Mouse (Mus musculus): ENCODE measurements around the gene Slc35b4. TPM values are rescaled to one million over a fixed set of nuclear protein-coding genes. Genes with fewer than 3 reads are reported as not detected.

The Slc35b4 gene
- total RNA-seq (2021), result 10 to 100 TPM in 1 of 2 experiments, 1 to 10 TPM in 1; 9.7 to 12.0 TPM
- long read RNA-seq, experiment 1, full-length matches to known transcripts, result 22 of 23 reads
- long read RNA-seq, experiment 1, partial matches to known transcripts, result 0 of 23 reads
- long read RNA-seq, experiment 1, other reads (novel, unspliced or antisense), result 1 of 23 reads
- long read RNA-seq, experiment 2, full-length matches to known transcripts, result 9 of 10 reads
- long read RNA-seq, experiment 2, partial matches to known transcripts, result 0 of 10 reads
- long read RNA-seq, experiment 2, other reads (novel, unspliced or antisense), result 1 of 10 reads

DNA sequence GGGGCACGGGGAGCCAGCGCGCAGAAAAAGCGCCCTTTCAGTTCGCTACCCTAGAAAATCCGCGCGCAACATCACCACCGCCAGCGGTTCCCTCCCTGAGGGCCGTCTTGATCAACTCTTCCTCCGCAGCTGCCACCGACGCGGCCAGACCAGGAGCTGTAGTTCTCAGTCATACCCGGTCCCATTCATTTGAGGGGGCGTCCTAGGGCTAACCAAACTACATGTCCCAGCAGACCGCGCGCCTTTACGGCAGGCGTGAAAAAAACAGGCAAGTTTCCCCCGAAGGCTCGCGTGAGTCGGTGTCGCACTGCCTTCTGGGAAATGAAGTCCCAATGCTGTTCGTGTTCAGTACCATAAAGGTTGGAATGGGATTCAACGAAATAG lies at the start of gene Slc35b4:
Gene Slc35b4, minus strand, starts transcription at position 248 of the 384 bp plus-strand sequence.
- peak; percentile 84 for DNase-seq

DNA sequence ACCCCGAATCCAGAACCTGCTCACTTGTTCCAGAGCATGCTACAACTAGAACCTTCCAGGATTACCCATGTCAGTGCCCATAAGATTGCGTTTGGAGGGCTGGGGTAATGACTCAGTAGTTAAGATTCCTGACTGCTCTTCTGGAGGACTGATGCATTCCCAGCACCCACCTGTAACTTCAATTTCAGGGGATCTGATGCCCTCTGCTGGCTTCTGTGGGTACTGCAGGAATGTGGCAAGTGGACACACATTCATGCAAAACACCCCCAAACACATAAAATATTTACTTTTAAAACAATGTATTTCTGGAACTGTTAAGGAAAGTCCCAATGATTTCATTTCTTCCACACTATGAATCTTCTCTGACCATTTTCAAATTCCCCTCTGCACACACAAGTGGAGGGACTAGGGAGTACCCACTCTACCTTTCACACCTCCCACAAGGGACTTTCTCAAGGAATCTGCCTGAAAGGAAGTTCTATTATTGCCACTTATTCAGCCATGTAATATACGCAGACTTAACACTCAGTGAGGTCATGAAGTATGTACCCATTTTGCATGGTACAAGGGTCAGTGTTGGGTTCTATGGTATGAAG lies 48.2 kb upstream of the Slc35b4 start:
- DNase-seq, result no peak

DNA sequence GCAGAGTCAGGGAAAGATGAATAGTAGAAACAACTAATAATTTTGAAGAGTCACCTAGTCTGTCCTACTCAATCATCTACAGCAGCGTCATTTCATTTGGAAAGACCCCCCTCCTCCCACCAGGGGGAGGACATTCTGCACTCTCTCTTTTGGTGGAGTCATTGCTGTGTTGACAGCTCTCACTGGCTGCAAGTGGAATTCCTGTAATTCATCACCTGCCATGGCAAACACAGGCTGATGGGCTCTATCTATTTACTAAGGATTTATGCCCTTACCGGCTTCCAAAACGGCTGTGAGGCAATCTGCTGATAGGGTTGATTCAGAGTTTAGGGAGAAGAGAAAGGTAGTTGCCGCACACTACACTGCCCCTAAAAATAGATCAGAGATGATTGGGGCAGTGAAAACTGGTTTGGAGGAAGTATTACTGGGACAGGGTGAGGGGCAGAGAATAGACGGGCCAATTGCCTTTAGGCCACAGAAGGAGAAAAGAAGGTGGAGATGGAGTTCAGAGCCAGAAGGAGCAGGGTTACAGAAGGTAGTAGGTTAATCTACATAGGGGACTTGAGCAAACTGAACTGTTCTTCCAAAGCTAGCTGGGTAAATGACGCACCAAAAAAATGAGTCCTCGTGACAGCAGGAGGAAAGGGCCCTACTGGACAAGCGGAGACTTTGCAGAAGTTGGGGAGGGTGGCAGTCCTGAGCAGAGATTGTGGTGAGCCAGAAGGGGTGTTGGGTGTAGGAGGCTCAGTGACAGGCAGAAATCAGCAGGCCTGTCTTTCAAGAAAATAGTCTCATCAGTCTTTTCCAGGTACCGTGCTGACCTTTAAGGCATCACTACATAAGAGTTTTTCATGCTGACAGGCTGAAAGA lies 39.8 kb upstream of the Slc35b4 start:
- no peak for DNase-seq

- no peak for DNase-seq
Observed at GRCm38 (mm10) chr6:34205754-34206153, 28.8 kb upstream of the Slc35b4 start.

DNA sequence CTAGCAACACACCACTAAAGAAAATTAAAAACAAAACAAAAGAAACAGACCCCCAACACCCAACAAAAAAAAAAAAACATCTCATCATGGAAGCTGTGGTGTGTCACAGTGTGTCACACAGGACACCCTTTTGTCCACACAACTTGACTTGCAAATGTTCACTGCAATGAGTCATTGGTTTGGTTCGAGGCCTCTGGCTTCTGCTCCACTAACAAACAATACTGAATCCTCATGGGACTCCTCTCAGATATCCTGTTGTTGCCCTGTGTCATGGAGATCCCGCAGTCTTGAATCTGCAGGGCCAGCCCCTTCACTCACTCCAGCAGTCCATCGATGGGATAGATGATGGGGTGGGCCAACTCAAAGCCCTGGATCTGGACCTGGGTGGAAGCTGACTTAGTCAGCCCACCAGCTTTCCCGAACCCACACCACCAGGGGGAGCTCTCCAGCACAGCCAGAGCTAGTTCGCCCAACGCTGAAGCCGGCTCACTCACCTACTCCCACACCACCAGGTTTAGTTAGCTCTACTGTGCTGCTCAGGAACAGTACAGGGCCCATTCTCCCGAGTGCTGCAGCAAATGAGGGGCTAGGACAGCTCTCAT lies 28.2 kb upstream of the Slc35b4 start:
- peak; percentile 52 for DNase-seq

DNA sequence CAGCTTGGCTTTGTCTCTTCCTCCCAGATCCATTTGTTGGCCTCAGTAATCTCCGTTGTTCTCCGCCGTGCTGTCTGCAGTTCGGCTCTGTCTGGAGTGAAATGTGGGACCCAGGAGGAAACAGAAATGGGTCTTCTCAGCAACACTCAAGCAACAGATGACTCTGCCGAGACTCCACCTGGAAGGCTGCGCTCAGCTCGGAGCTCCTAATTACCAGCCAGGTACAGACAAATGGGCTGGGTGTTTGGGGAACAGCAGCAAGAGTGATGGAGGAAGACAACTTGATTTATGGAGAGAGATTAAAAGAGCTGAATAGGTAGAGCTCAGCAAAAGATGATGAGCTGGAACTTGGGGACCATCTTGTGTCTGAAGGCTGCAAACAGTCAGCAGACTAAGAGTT lies 26.6 kb upstream of the Slc35b4 start:
- DNase-seq, result no peak

DNA sequence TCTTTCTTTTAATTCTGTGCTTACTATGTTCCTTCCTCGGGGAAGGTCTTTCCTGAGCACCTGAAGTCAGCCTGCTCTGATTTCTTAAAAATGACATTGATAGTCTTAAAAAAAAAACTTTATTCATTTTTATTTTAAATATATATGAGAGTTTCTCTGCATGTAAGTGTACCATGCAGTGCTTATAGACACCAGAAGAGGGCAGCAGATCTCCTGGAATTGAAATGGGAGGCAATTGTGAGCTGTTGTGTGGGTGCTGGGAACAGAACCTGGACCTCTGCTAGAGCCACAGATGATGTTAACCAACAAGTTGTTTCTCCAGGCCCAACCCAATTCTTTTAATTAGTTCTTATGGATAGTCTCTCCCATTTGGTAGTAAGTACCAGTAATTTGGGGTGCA lies 18.1 kb upstream of the Slc35b4 start:
- DNase-seq, result no peak

GRCm38 (mm10) chr6:34193708-34194475 lies 17.0 kb upstream of the Slc35b4 start:
- peak; percentile 58 for DNase-seq

- no peak for DNase-seq
Observed at GRCm38 (mm10) chr6:34191401-34191800, 14.5 kb upstream of the Slc35b4 start.

DNA sequence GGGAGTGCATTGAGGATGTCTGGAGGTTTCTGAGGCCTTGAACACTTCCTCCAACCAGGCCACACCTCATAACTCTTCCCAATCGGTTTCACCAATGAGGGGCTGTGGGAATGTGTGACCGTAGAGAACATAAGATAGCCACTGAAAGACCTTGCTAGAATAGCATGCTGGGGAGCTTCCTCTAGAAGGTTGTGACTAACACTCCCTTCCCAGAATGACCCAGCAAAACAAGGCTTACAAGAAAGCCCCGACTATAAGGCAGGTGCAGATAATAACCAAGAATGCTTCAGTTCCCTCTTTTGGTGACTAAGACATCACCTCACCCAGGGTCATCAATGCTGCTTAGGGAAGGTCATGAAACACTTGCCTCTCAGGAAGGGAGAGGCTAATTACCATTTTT lies 12.6 kb upstream of the Slc35b4 start:
- DNase-seq, result no peak

- DNase-seq, result no peak
Observed at GRCm38 (mm10) chr6:34187986-34188599, 11.2 kb upstream of the Slc35b4 start.

GRCm38 (mm10) chr6:34187273-34187863 lies 10.5 kb upstream of the Slc35b4 start:
- no peak for DNase-seq

DNA sequence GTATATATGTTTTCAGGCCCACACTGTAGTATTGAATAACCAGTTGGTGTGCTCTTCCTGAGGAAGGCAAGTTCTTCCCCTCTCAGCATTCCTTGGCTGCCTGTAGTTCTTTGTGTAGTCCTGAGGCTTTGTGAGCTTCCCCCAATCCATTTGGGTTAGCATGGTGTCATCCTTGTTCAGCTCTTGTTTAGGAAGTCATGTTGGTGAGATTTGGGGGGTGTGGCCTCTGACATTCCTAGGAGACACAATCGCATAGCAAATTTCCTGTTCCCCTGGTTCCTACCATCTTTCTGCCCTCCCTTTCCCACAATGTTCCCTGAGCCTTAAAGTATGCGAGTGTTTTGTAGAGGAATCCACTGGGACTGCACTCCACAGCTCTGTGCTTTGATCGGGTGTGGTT lies 6.4 kb upstream of the Slc35b4 start:
- DNase-seq, result no peak

- DNase-seq, result no peak
Observed at GRCm38 (mm10) chr6:34181961-34182360, 5.0 kb upstream of the Slc35b4 start.

GRCm38 (mm10) chr6:34179911-34180310 lies 3.0 kb upstream of the Slc35b4 start:
- DNase-seq, result no peak

DNA sequence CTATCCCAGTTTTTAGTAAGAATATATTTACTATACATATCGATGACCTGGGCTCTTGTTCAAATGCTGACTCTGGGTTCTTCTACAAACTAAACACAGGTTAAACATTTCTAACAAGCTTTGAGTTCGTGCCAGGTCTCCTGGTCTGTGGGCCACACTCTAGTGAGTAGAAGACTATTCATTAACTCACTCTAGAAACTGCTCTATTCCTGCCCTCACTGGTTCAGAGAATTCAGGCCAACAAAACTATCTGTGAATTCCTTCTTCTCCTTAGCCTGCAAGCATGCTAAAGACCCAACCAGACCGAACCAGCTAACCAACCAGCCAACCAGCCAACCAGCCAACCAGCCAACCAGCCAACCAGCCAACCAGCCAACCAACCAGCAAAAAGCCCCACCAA lies 2.1 kb upstream of the Slc35b4 start:
- DNase-seq, result no peak

GRCm38 (mm10) chr6:34176111-34176863 lies 624 bp downstream of the Slc35b4 start:
- DNase-seq, result no peak

- no peak for DNase-seq
Observed at GRCm38 (mm10) chr6:34174715-34175114, 2.2 kb downstream of the Slc35b4 start.

- no peak for DNase-seq
Observed at GRCm38 (mm10) chr6:34173251-34173650, 3.7 kb downstream of the Slc35b4 start.

DNA sequence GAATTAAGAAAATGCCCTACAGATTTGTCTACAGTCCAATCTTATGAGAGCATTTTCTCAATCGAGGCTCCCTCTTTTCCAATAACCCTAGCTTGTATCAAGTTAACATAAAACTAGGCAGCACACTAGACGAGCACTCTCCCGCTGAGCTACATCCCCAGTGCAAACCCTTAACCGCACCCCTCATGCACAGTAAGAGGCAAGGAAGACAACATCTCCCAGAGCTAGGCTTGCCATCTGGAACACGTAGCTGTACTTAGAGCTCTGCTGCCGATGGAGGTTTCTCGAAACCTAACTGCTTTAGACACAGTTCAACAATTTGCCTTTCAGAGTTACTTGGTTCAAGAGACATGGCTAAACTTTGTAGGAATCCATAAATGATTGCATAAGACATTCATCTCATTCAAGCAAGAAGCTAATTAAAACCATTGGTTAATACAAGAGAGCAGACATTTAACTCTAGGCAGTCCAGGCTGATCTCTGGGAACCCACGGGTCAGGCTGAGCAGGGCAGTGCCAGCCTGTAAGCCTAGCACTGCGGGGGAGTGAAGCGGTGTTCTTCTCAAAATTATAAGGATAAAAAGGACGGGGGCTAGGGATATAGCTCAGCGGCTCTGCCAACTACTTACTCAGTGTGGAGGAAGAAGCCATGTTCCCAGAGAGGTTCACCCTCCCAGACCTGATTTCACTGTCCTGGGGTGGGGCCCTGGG lies 5.0 kb downstream of the Slc35b4 start:
- DNase-seq, result no peak

All from gastrocnemius, postnatal 10 days (tissue).